Mouse (Mus musculus): ENCODE measurements at regions not wholly inside any gene's neighbourhood (a gene's known extent, or its start where the extent isn't known, plus 50 kb on each side); places are given as distances from the start of the nearest gene placed in this dataset.
A peak's percentile ranks its signal among the peaks of the same experiment; 100 is the strongest.

- no peak for DNase-seq
Measured at GRCm38 (mm10) chr3:68758609-68759008, 68.2 kb downstream of the Il12a start.

- peak; percentile 28 for DNase-seq
Measured at GRCm38 (mm10) chr3:68759375-68759774, 68.9 kb downstream of the Il12a start.

- DNase-seq = no peak
Measured at GRCm38 (mm10) chr3:68760806-68761205, 70.4 kb downstream of the Il12a start.

- peak; percentile 19 for DNase-seq
Measured at GRCm38 (mm10) chr3:68761242-68761625, 70.8 kb downstream of the Il12a start.

GRCm38 (mm10) chr3:68761626-68762331 lies 71.3 kb downstream of the Il12a start:
- peak; percentile 67 for DNase-seq

GRCm38 (mm10) chr3:68762988-68763387 lies 72.5 kb downstream of the Il12a start:
- no peak for DNase-seq

- DNase-seq = no peak
Measured at GRCm38 (mm10) chr3:68764336-68764735, 73.9 kb downstream of the Il12a start.

- DNase-seq = no peak
Measured at GRCm38 (mm10) chr3:68764917-68765598, 74.6 kb downstream of the Il12a start.

- DNase-seq = no peak
Measured at GRCm38 (mm10) chr3:68771579-68771978, 81.1 kb downstream of the Il12a start.

GRCm38 (mm10) chr3:68777801-68778200 lies 87.4 kb downstream of the Il12a start:
- DNase-seq = no peak

GRCm38 (mm10) chr3:68778354-68779040 lies 88.1 kb downstream of the Il12a start:
- DNase-seq = no peak

GRCm38 (mm10) chr3:68780843-68781242 lies 88.5 kb upstream of the 1110032F04Rik start:
- DNase-seq = no peak

GRCm38 (mm10) chr3:68781466-68781865 lies 87.9 kb upstream of the 1110032F04Rik start:
- no peak for DNase-seq

GRCm38 (mm10) chr3:68782363-68782762 lies 87.0 kb upstream of the 1110032F04Rik start:
- DNase-seq = peak; percentile 50

- DNase-seq = peak; percentile 43
Measured at GRCm38 (mm10) chr3:68783666-68784416, 85.5 kb upstream of the 1110032F04Rik start.

GRCm38 (mm10) chr3:68786771-68787170 lies 82.6 kb upstream of the 1110032F04Rik start:
- no peak for DNase-seq

GRCm38 (mm10) chr3:68787385-68788175 lies 81.8 kb upstream of the 1110032F04Rik start:
- DNase-seq = no peak

GRCm38 (mm10) chr3:68789491-68789890 lies 79.9 kb upstream of the 1110032F04Rik start:
- DNase-seq = no peak

- DNase-seq = no peak
Measured at GRCm38 (mm10) chr3:68790466-68790865, 78.9 kb upstream of the 1110032F04Rik start.

GRCm38 (mm10) chr3:68792883-68793282 lies 76.5 kb upstream of the 1110032F04Rik start:
- DNase-seq = no peak

GRCm38 (mm10) chr3:68793923-68794322 lies 75.5 kb upstream of the 1110032F04Rik start:
- no peak for DNase-seq

GRCm38 (mm10) chr3:68794380-68795014 lies 74.9 kb upstream of the 1110032F04Rik start:
- DNase-seq = no peak

Data from embryo, embryonic 11 days (tissue).